Mouse (Mus musculus) urinary bladder, postnatal 4 days (tissue): ENCODE measurements at regions not wholly inside any gene's neighbourhood (a gene's known extent, or its start where the extent isn't known, plus 50 kb on each side); places are given as distances from the start of the nearest gene placed in this dataset.

Experiments used
- DNase-seq, 2 experiments: peaks; one replicate each; pipeline ENCODE4 v3.0.0; 2021 to 2022; ENCODE audit warnings: low spot score in 2 of 2

GRCm38 (mm10) chrX:3847491-3847890, 94.8 kb upstream of the Btbd35f10 start:
- peak in 1 of 2 experiments; percentile 54 for DNase-seq
